In genomic region chr16:96469640-96470039, GRCm38 (mm10) we compare ENCODE assay signal across 9 mouse cellular contexts. TPM values are rescaled to one million over a fixed set of nuclear protein-coding genes. Genes with fewer than 3 reads are reported as not detected.
DNase-seq lines count a peak whose midpoint lies in the region; ATAC-seq and TF ChIP-seq lines count a peak whose summit lies in the region.
"Had no signal": no experiment of that assay in that cellular context is flagged by ENCODE, and none has a peak within 500 bp of the region (broad histone marks: within the 10 kb centered on the region; RNA-seq: fewer than 3 reads in every experiment).

No protein-coding gene starts in this region.

- H3K4me3 ChIP-seq in heart, postnatal 0 days (ENCODE audit: low read depth, low read length): no peak overlapping the region
- peak overlapping the region; percentile 41 for H3K4me3 ChIP-seq in midbrain, embryonic 16.5 days (ENCODE audit: low read depth, low read length)

- H3K9ac ChIP-seq in heart, postnatal 0 days (replicated peaks; ENCODE audit: low read depth, low read length): no peak overlapping the region
- no peak overlapping the region for H3K9ac ChIP-seq in midbrain, embryonic 16.5 days (ENCODE audit: low read depth, low read length)

- no peak overlapping the region for H3K27ac ChIP-seq in heart, postnatal 0 days (ENCODE audit: low read depth)
- H3K27ac ChIP-seq in midbrain, embryonic 16.5 days (ENCODE audit: low read length): no peak overlapping the region

- TF ChIP-seq CTCF in heart, postnatal 0 days (IDR thresholded peaks at IDR 0.05; ENCODE audit: low read depth): 0 out of 2 replicates have a peak, but pooled peaks have one; percentile 8

- H3K9me3 ChIP-seq in heart, postnatal 0 days (replicated peaks; ENCODE audit: control insufficient read depth, low read length): no peaks in the 10 kb centered on the region
- H3K9me3 ChIP-seq in midbrain, embryonic 16.5 days (replicated peaks; ENCODE audit: control insufficient read depth, low read length, poor library complexity, severe bottlenecking): no peaks in the 10 kb centered on the region

- no peak for TF ChIP-seq EP300 in heart, postnatal 0 days (IDR thresholded peaks at IDR 0.05; ENCODE audit: low read depth)

- H3K36me3 ChIP-seq in heart, postnatal 0 days (replicated peaks; ENCODE audit: control insufficient read depth, insufficient read depth, low read length): no peaks in the 10 kb centered on the region
- H3K36me3 ChIP-seq in midbrain, embryonic 16.5 days (ENCODE audit: control insufficient read depth, insufficient read depth, low read length): no peaks in the 10 kb centered on the region

- no peak overlapping the region for H3K4me2 ChIP-seq in heart, postnatal 0 days (ENCODE audit: low read depth, low read length)
- H3K4me2 ChIP-seq in midbrain, embryonic 16.5 days (ENCODE audit: low read length): peak overlapping the region; percentile 57

- ATAC-seq in heart, postnatal 0 days (ENCODE audit: insufficient read depth, low read depth): no peak
- ATAC-seq in midbrain, embryonic 16.5 days: no peak
- no peak for ATAC-seq in erythroid progenitor cell, adult 5-6 weeks (replicated peaks; ENCODE audit: low FRiP score, poor library complexity, severe bottlenecking)

- WGBS in heart, postnatal 0 days: 59% methylated on average over 4 of the region's 4 CpGs
- WGBS in midbrain, embryonic 16.5 days: 54% methylated on average over 4 of the region's 4 CpGs

- H3K27me3 ChIP-seq in heart, postnatal 0 days (ENCODE audit: control insufficient read depth, insufficient read depth, low read length): no peaks in the 10 kb centered on the region
- no peaks in the 10 kb centered on the region for H3K27me3 ChIP-seq in midbrain, embryonic 16.5 days (ENCODE audit: control insufficient read depth, insufficient read depth, low read depth, low read length)

- no peaks in the 10 kb centered on the region for H3K4me1 ChIP-seq in heart, postnatal 0 days (ENCODE audit: control insufficient read depth, insufficient read depth)
- H3K4me1 ChIP-seq in midbrain, embryonic 16.5 days (ENCODE audit: control insufficient read depth, insufficient read depth, low read length): peaks cover 30% of the 10 kb centered on the region

- no peak for DNase-seq in heart, postnatal 0 days (ENCODE audit: low spot score)
- DNase-seq in heart, adult 18-20 months: no peak
- peak; percentile 63 for DNase-seq in 416B (ENCODE audit: low read depth)
- DNase-seq in embryo, embryonic 10.5 days (ENCODE audit: low spot score): peak; percentile 28
- no peak for DNase-seq in urinary bladder, adult 18-20 months (ENCODE audit: low spot score in 2 of 2)
- DNase-seq in kidney, postnatal 25 days: no peak

RNA-seq across cellular contexts. Expression of gene Pcp4, which starts 2.2 kb away (rescaled TPM):
- total RNA-seq in heart, postnatal 0 days (2014; rRNA removed; ENCODE audit: low replicate concordance): 6.0 TPM in 1 of 2 replicates, not detected in the other
- polyA plus RNA-seq in heart, postnatal 0 days (2015; fragmentation: Nextera tagmentation; extraction: Ambion mirVana): 0.51 TPM in 1 of 2 replicates, not detected in the other
- 1 to 10 TPM; 1.1 to 2.8 TPM for total RNA-seq in heart, adult 18-20 months (2021)
- polyA plus RNA-seq in midbrain, embryonic 16.5 days (2015; fragmentation: Nextera tagmentation; extraction: Ambion mirVana): 435 and 514 TPM in 2 replicates
- total RNA-seq in erythroid progenitor cell, adult 5-6 weeks (2015; ENCODE audit: low replicate concordance): 7.1 TPM in 1 of 2 replicates, not detected in the other
- total RNA-seq in erythroid progenitor cell, adult 5-6 weeks (2017; ENCODE audit: low replicate concordance): not detected in 2 replicates
- total RNA-seq: liver, adult 2 months had no signal
- polyA plus RNA-seq: liver, adult 2 months had no signal

RNA-seq across cellular contexts. Expression of gene Itgb2l, which starts 26.2 kb away (rescaled TPM):
- 0.23 TPM in 1 of 2 replicates, not detected in the other for total RNA-seq in heart, postnatal 0 days (2014; rRNA removed; ENCODE audit: low replicate concordance)
- 0.04 TPM in 1 of 2 replicates, not detected in the other for polyA plus RNA-seq in heart, postnatal 0 days (2015; fragmentation: Nextera tagmentation; extraction: Ambion mirVana)
- total RNA-seq in heart, adult 18-20 months (2021): not detected
- not detected in 2 replicates for polyA plus RNA-seq in midbrain, embryonic 16.5 days (2015; fragmentation: Nextera tagmentation; extraction: Ambion mirVana)
- total RNA-seq in erythroid progenitor cell, adult 5-6 weeks (2015; ENCODE audit: low replicate concordance): 13.0 TPM in 2 replicates
- total RNA-seq in erythroid progenitor cell, adult 5-6 weeks (2017; ENCODE audit: low replicate concordance): 15.5 and 16.9 TPM in 2 replicates
- total RNA-seq: liver, adult 2 months had no signal
- polyA plus RNA-seq: liver, adult 2 months had no signal

Comparison
In these comparisons a context has a peak if more than half of its experiments do, and no peak if none do; other contexts are left out.
1. DNase-seq: peak in 416B (single experiment) and embryo, embryonic 10.5 days (single experiment); none in heart, postnatal 0 days (single experiment), heart, adult 18-20 months (0 of 2), urinary bladder, adult 18-20 months (0 of 2) and kidney, postnatal 25 days (0 of 2).
2. RNA of gene Itgb2l, which starts 26.2 kb away (total RNA-seq): 13.0 to 16.9 TPM in erythroid progenitor cell, adult 5-6 weeks; 0.23 TPM in heart, postnatal 0 days and not detected in heart, adult 18-20 months; every median in the first group is over 10 times any median in the second.